Mouse (Mus musculus) neural tube, embryonic 15.5 days (tissue): ENCODE data around the gene Rps15a. TPM values are rescaled to one million over a fixed set of nuclear protein-coding genes. Genes with fewer than 3 reads are reported as not detected.

Source experiments
- ATAC-seq: fragments of 200-750 bp; cut with Nextera tagmentation; 2 replicates; pipeline ENCODE4 v1.8.0; 2017; ENCODE audit warnings: mild to moderate bottlenecking, moderate TSS enrichment, moderate library complexity; ENCODE audit not compliant: low FRiP score
- H3K27ac ChIP-seq: fragments of 300-500 bp; sonication (generic); replicated peaks from 2 replicates; pipeline ENCODE4 v1.5.1; 2015; ENCODE audit warnings: mild to moderate bottlenecking, inconsistent platforms
- H3K27me3 ChIP-seq: fragments of 300-500 bp; sonication (generic); replicated peaks from 2 replicates; pipeline ENCODE4 v1.6.1; 2015; ENCODE audit warnings: inconsistent platforms
- H3K36me3 ChIP-seq: fragments of 300-500 bp; sonication (generic); 2 replicates; pipeline ENCODE4 v1.6.1; 2015; ENCODE audit warnings: inconsistent platforms
- H3K4me1 ChIP-seq: fragments of 300-500 bp; sonication (generic); 2 replicates; pipeline ENCODE4 v1.6.1; 2015; ENCODE audit warnings: inconsistent platforms
- H3K4me2 ChIP-seq: fragments of 300-500 bp; sonication (generic); 2 replicates; pipeline ENCODE4 v1.6.1; 2015; ENCODE audit warnings: inconsistent platforms, mild to moderate bottlenecking, moderate library complexity
- H3K4me3 ChIP-seq: fragments of 300-500 bp; sonication (generic); replicated peaks from 2 replicates; pipeline ENCODE4 v1.5.1; 2015; ENCODE audit warnings: mild to moderate bottlenecking, inconsistent platforms
- H3K9ac ChIP-seq: fragments of 300-500 bp; sonication (generic); replicated peaks from 2 replicates; pipeline ENCODE4 v1.6.1; 2015; ENCODE audit warnings: mild to moderate bottlenecking, inconsistent platforms
- H3K9me3 ChIP-seq: fragments of 300-500 bp; sonication (generic); replicated peaks from 2 replicates; pipeline ENCODE4 v1.6.1; 2016; ENCODE audit warnings: inconsistent platforms
- WGBS: fragments of 180-500 bp; shearing (Covaris S2); methylation state at CpG from one replicate; pipeline ENCODE4 v1.1.7; 2015; ENCODE audit warnings: mixed read lengths; 5-methylcytosine and 5-hydroxymethylcytosine counted together
- polyA plus RNA-seq: library from polyadenylated mRNA; unstranded; fragments of >200 nt; fragmentation: Nextera tagmentation; extraction: Ambion mirVana; gene quantifications from 2 replicates; pipeline ENCODE4 v1.2.1, GENCODE M21; 2015

The Rps15a gene
- polyA plus RNA-seq, 1 experiment from 2014 or later, result 410 TPM

- ATAC-seq, result no peak
- H3K4me1 ChIP-seq, result peaks cover 34% of the 10 kb centered on the region
- no peaks in the 10 kb centered on the region for H3K9me3 ChIP-seq
- peaks cover 15% of the 10 kb centered on the region for H3K36me3 ChIP-seq
- no peaks in the 10 kb centered on the region for H3K27me3 ChIP-seq
- H3K27ac ChIP-seq, result no peak overlapping the region
- no peak overlapping the region for H3K9ac ChIP-seq
- WGBS, result 79% methylated on average over 11 of the region's 11 CpGs
- H3K4me3 ChIP-seq, result no peak overlapping the region
- H3K4me2 ChIP-seq, result no peak overlapping the region
Measured at GRCm38 (mm10) chr7:118126219-118126875, 10.4 kb upstream of the Rps15a start.

- Histone ChIP-seq H3K4me1 (peaks cover 34% of the 10 kb centered on the region), H3K27ac (no peak overlapping the region), H3K4me2 (no peak overlapping the region), H3K9me3 (no peaks in the 10 kb centered on the region), H3K4me3 (no peak overlapping the region), H3K9ac (no peak overlapping the region), H3K36me3 (peaks cover 20% of the 10 kb centered on the region), H3K27me3 (no peaks in the 10 kb centered on the region)
- no peak for ATAC-seq
Measured at GRCm38 (mm10) chr7:118125736-118126135, 9.7 kb upstream of the Rps15a start.

DNA sequence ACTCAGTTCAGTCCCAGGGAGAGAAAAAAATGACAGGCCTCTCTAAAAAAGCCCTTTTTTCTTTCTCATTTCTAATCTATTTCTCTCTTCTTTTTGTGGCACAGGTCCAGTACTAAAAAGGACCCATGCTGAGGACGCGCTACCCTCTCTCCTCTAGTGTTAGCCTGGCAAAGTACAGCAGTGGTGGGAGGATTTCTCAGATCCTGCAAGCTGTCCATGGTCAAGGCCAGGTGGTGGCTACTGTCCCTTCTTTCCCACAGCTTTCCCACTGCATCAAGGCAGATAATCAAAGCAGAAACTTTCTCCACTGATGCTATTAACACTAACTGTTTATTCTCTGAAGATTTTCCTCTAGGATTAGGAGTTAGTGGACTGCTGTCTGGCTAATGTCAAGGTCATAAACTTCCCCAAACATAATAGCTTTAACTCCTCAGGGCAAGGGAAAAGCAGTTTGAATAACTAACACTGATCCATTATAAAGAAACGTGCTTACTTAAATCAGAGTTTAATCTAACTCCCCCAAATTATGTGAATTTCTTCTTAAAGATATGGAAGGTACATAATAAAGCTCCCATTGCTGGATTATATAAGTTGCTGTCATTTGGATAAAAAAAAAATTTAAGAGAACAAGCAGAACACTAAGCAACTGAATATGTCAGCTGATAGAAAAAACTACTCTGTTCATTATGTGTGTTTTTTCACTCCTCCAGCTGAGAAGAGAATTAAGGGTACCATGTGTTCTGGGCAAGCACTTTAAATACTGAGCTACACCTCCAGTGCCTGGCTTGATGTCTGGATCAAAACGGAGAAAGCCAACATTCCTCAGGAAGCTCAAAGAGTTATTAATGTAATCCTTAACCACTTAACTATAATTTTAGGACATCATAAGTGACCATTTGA is 7.8 kb upstream of the Rps15a start:
- Histone ChIP-seq H3K9ac (no peak overlapping the region), H3K4me3 (no peak overlapping the region), H3K27ac (no peak overlapping the region), H3K4me2 (no peak overlapping the region), H3K4me1 (peaks cover 28% of the 10 kb centered on the region), H3K9me3 (no peaks in the 10 kb centered on the region), H3K36me3 (peaks cover 38% of the 10 kb centered on the region), H3K27me3 (no peaks in the 10 kb centered on the region)
- ATAC-seq, result no peak
- WGBS, result 92% methylated on average over 4 of the region's 4 CpGs

GRCm38 (mm10) chr7:118122235-118122634 is 6.2 kb upstream of the Rps15a start:
- Histone ChIP-seq H3K36me3 (peaks cover 48% of the 10 kb centered on the region), H3K4me2 (no peak overlapping the region), H3K27ac (no peak overlapping the region), H3K9ac (no peak overlapping the region), H3K9me3 (no peaks in the 10 kb centered on the region), H3K4me1 (peaks cover 13% of the 10 kb centered on the region), H3K27me3 (no peaks in the 10 kb centered on the region), H3K4me3 (no peak overlapping the region)
- no peak for ATAC-seq
- WGBS, result 96% methylated on average over 7 of the region's 7 CpGs

DNA sequence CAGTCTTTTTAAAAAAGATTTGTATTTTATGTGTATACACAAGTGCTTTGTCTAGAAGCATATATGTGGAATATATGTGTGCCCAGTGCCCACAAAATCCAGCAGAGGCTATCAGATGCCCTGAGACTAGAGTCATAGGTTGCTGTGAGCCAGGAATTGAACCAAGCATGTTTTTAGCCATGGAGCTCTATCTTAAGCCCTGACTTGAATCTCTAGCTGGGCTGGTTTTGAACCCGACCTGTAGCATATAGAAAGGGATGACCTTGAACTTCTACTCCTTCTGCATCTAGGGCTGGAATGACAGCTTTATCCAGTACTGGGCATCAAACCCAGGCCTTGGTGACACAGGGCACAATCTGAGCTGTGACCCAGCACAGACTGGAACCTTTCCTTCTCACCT is 4.7 kb upstream of the Rps15a start:
- Histone ChIP-seq H3K27ac (no peak overlapping the region), H3K36me3 (peaks cover 48% of the 10 kb centered on the region), H3K4me2 (no peak overlapping the region), H3K27me3 (no peaks in the 10 kb centered on the region), H3K4me1 (0 out of 2 replicates have a peak, but pooled peaks cover 3% of the 10 kb centered on the region), H3K4me3 (no peak overlapping the region), H3K9me3 (no peaks in the 10 kb centered on the region), H3K9ac (no peak overlapping the region)
- 88% methylated on average over 1 of the region's 1 CpGs for WGBS
- no peak for ATAC-seq

GRCm38 (mm10) chr7:118119946-118120345 is 4.0 kb upstream of the Rps15a start:
- 91% methylated on average over 5 of the region's 5 CpGs for WGBS

GRCm38 (mm10) chr7:118119142-118119541 is 3.2 kb upstream of the Rps15a start:
- H3K4me1 ChIP-seq, result peaks cover 16% of the 10 kb centered on the region
- no peak for ATAC-seq
- H3K9me3 ChIP-seq, result no peaks in the 10 kb centered on the region
- no peaks in the 10 kb centered on the region for H3K27me3 ChIP-seq
- 53% methylated on average over 2 of the region's 2 CpGs for WGBS
- H3K27ac ChIP-seq, result no peak overlapping the region
- H3K36me3 ChIP-seq, result peaks cover 48% of the 10 kb centered on the region
- no peak overlapping the region for H3K9ac ChIP-seq
- H3K4me2 ChIP-seq, result no peak overlapping the region
- no peak overlapping the region for H3K4me3 ChIP-seq

More at GRCm38 (mm10) chr7:118119946-118120345, 4.0 kb upstream of the Rps15a start:
- no peaks in the 10 kb centered on the region for H3K27me3 ChIP-seq
- ATAC-seq, result no peak
- H3K36me3 ChIP-seq, result peaks cover 48% of the 10 kb centered on the region
- peaks cover 8% of the 10 kb centered on the region for H3K4me1 ChIP-seq
- H3K4me3 ChIP-seq, result no peak overlapping the region
- no peaks in the 10 kb centered on the region for H3K9me3 ChIP-seq
- no peak overlapping the region for H3K9ac ChIP-seq
- H3K27ac ChIP-seq, result no peak overlapping the region
- H3K4me2 ChIP-seq, result no peak overlapping the region

DNA sequence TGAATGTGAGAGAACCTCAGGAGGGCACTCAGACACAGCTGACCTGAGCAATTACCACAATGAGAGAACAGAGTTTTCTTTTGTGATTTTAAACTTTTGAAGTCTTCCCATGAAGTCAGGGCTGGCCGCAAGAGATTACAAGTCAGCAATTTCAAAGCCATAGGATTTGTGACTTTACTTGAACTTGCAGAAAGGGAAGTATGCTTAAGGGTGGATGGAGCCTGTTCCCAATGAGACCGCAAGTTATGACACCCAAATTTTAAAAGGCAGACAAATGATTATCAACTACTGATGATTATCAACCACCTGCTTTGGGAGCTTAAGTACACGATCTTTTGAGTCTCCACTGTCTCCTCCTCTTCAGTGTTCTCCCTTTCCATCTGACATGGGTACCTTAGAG is 2.4 kb upstream of the Rps15a start:
- WGBS, result 84% methylated on average over 3 of the region's 3 CpGs
- H3K27ac ChIP-seq, result no peak overlapping the region
- no peaks in the 10 kb centered on the region for H3K9me3 ChIP-seq
- H3K4me1 ChIP-seq, result peaks cover 23% of the 10 kb centered on the region
- H3K4me3 ChIP-seq, result no peak overlapping the region
- H3K27me3 ChIP-seq, result no peaks in the 10 kb centered on the region
- H3K9ac ChIP-seq, result no peak overlapping the region
- H3K36me3 ChIP-seq, result peaks cover 54% of the 10 kb centered on the region
- no peak overlapping the region for H3K4me2 ChIP-seq
- no peak for ATAC-seq

DNA sequence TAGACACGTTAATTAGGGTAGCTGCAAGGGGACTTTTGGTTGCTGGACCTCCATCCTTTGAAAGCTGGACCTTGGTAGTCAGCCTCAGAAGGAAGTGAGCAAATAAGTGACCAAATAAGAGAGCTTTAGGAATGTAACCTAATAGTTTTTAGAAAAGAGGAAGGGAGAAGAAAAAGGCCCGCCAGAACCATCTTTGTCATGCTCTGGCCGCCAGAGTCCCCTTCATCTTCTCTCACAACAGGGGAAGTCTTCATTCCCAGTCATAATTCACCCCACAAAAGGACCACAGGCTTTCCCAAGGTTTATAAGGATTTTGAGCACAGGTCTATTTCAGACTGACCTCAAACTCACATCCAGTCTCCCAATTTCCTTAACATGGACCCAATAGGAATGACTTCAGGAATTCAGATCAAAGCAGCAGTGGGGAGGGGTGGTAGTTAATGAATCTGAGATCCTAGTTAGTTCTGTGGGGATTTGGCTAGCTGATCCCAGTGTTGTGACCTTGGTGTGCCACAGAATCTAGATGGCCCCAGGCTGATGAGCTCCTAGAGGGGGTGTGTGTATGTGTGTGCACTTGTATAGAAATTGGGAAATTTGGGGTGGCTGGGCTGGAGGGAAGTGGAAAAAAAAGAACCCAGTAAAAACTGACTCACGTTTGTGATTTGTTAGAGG is 1.7 kb upstream of the Rps15a start:
- Histone ChIP-seq H3K27me3 (no peaks in the 10 kb centered on the region), H3K9ac (no peak overlapping the region), H3K27ac (no peak overlapping the region; the same call in 1 of the 2 replicates), H3K9me3 (no peaks in the 10 kb centered on the region), H3K4me2 (no peak overlapping the region), H3K4me1 (peaks cover 30% of the 10 kb centered on the region), H3K36me3 (peaks cover 57% of the 10 kb centered on the region), H3K4me3 (no peak overlapping the region)
- 34% methylated on average over 4 of the region's 4 CpGs for WGBS
- no peak for ATAC-seq

GRCm38 (mm10) chr7:118116787-118117538 is 975 bp upstream of the Rps15a start:
- H3K4me3 ChIP-seq, result peak overlapping the region; percentile 85
- peak; percentile 26; the same call in 1 of the 2 replicates for ATAC-seq
- H3K27me3 ChIP-seq, result no peaks in the 10 kb centered on the region
- peaks cover 38% of the 10 kb centered on the region for H3K4me1 ChIP-seq
- peaks cover 60% of the 10 kb centered on the region for H3K36me3 ChIP-seq
- peak overlapping the region; percentile 90 for H3K27ac ChIP-seq
- no peaks in the 10 kb centered on the region for H3K9me3 ChIP-seq
- 7% methylated on average over 8 of the region's 8 CpGs for WGBS
- H3K9ac ChIP-seq, result no peak overlapping the region
- peak overlapping the region; percentile 88 for H3K4me2 ChIP-seq

DNA sequence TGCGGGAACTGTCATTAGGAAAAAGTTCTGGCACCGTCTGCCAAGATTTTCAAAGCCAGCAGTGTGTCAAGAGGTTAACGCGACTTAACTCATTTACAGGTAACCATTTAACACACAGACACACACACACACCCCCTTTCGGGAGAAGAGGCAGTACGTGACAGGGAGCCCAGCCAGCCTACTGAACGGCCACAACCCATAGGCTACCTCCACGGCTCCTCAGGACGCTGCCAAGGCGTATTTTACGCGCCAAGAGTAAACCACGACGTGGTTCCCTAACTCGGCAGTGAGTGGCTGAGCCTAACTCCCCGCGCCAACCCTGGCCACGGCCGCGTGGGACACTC is 483 bp downstream of the Rps15a start:
- 1% methylated on average over 20 of the region's 20 CpGs for WGBS
- H3K4me1 ChIP-seq, result peaks cover 52% of the 10 kb centered on the region
- H3K9ac ChIP-seq, result peak overlapping the region; percentile 92
- peak overlapping the region; percentile 90 for H3K27ac ChIP-seq
- no peaks in the 10 kb centered on the region for H3K27me3 ChIP-seq
- H3K9me3 ChIP-seq, result no peaks in the 10 kb centered on the region
- peaks cover 68% of the 10 kb centered on the region for H3K36me3 ChIP-seq
- ATAC-seq, result peak; percentile 68
- H3K4me2 ChIP-seq, result peak overlapping the region; percentile 88
- H3K4me3 ChIP-seq, result peak overlapping the region; percentile 85
